Mouse (Mus musculus) heart, embryonic 15.5 days (tissue): ENCODE results near the gene Usb1. TPM values are rescaled to one million over a fixed set of nuclear protein-coding genes. Genes with fewer than 3 reads are reported as not detected.

Source experiments
- ATAC-seq: fragments of 200-750 bp; cut with Nextera tagmentation; replicated peaks from 2 replicates; pipeline ENCODE4 v1.8.0; 2017; ENCODE audit warnings: low read depth, moderate TSS enrichment; ENCODE audit not compliant: insufficient number of reproducible peaks, insufficient read depth, low FRiP score
- H3K27ac ChIP-seq: fragments of 300-500 bp; sonication (generic); 2 replicates; pipeline ENCODE4 v1.5.1; 2015; ENCODE audit warnings: mild to moderate bottlenecking, inconsistent platforms
- H3K27me3 ChIP-seq: fragments of 300-500 bp; sonication (generic); 2 replicates; pipeline ENCODE4 v1.6.1; 2015; ENCODE audit warnings: inconsistent platforms
- H3K36me3 ChIP-seq: fragments of 300-500 bp; sonication (generic); 2 replicates; pipeline ENCODE4 v1.6.1; 2015; ENCODE audit warnings: mild to moderate bottlenecking, inconsistent platforms
- H3K4me1 ChIP-seq: fragments of 300-500 bp; sonication (generic); replicated peaks from 2 replicates; pipeline ENCODE4 v1.6.1; 2015; ENCODE audit warnings: inconsistent platforms
- H3K4me2 ChIP-seq: fragments of 300-500 bp; sonication (generic); 2 replicates; pipeline ENCODE4 v1.6.1; 2015; ENCODE audit warnings: inconsistent platforms, mild to moderate bottlenecking, moderate library complexity
- H3K4me3 ChIP-seq: fragments of 300-500 bp; sonication (generic); 2 replicates; pipeline ENCODE4 v1.5.1; 2015; ENCODE audit warnings: mild to moderate bottlenecking, inconsistent platforms
- H3K9ac ChIP-seq: fragments of 300-500 bp; sonication (generic); 2 replicates; pipeline ENCODE4 v1.6.1; 2015; ENCODE audit warnings: mild to moderate bottlenecking, inconsistent platforms
- H3K9me3 ChIP-seq: fragments of 300-500 bp; sonication (generic); replicated peaks from 2 replicates; pipeline ENCODE4 v1.6.1; 2016; ENCODE audit warnings: inconsistent platforms
- WGBS: fragments of 180-500 bp; shearing (Covaris S2); methylation state at CpG from one replicate; pipeline ENCODE4 v1.1.7; 2015; ENCODE audit warnings: mixed read lengths; 5-methylcytosine and 5-hydroxymethylcytosine counted together
- polyA plus RNA-seq: library from polyadenylated mRNA; unstranded; fragments of >200 nt; fragmentation: Nextera tagmentation; extraction: Ambion mirVana; gene quantifications from 2 replicates; pipeline ENCODE4 v1.2.1, GENCODE M21; 2015

The Usb1 gene
- polyA plus RNA-seq, 1 experiment from 2014 or later = 26.7 TPM

GRCm38 (mm10) chr8:95341721-95342120, 9.6 kb downstream of the Usb1 start:
- Histone ChIP-seq H3K4me3 (no peak overlapping the region), H3K36me3 (peaks cover 71% of the 10 kb centered on the region), H3K4me1 (peaks cover 12% of the 10 kb centered on the region), H3K9me3 (no peaks in the 10 kb centered on the region), H3K27ac (peak overlapping the region; percentile 50), H3K9ac (no peak overlapping the region), H3K27me3 (no peaks in the 10 kb centered on the region), H3K4me2 (no peak overlapping the region)
- no peak; the same call in 1 of the 2 replicates for ATAC-seq
- WGBS = 55% methylated on average over 5 of the region's 5 CpGs

- Histone ChIP-seq H3K4me3 (no peak overlapping the region), H3K4me1 (peaks cover 35% of the 10 kb centered on the region), H3K9me3 (no peaks in the 10 kb centered on the region), H3K9ac (no peak overlapping the region), H3K27me3 (no peaks in the 10 kb centered on the region), H3K27ac (no peak overlapping the region), H3K36me3 (peaks cover 49% of the 10 kb centered on the region), H3K4me2 (no peak overlapping the region)
- WGBS = 72% methylated on average over 6 of the region's 6 CpGs
- no peak for ATAC-seq
Observed at GRCm38 (mm10) chr8:95344668-95345067, 12.6 kb downstream of the Usb1 start.

GRCm38 (mm10) chr8:95346643-95347545, 14.8 kb downstream of the Usb1 start:
- 20% methylated on average over 8 of the region's 8 CpGs for WGBS
- ATAC-seq = no peak

DNA sequence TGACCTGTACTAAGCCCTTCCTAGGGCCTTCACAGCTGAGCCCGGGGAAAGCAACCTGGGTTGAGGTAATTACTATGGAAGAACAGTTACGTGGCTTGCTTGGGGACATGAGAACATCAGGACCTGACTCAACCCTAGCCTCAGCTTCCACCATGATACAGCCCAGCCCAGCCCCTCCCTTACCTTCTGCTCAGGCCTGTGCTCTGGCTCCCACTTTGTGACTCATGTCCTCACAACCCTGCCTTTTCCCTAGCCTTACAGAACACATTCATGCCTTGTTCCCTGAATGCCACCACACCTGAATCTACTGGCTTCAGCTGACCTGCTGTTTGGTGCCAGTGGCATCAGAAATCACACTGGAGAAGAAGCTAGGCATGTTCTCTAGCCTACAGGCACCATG, 16.3 kb downstream of the Usb1 start:
- H3K36me3 ChIP-seq = peaks cover 26% of the 10 kb centered on the region; the same call in 1 of the 2 replicates
- peaks cover 39% of the 10 kb centered on the region for H3K4me1 ChIP-seq
- H3K9ac ChIP-seq = no peak overlapping the region
- no peaks in the 10 kb centered on the region for H3K9me3 ChIP-seq
- 80% methylated on average over 2 of the region's 2 CpGs for WGBS
- peak overlapping the region; percentile 64 for H3K27ac ChIP-seq
- no peak for ATAC-seq
- H3K27me3 ChIP-seq = no peaks in the 10 kb centered on the region
- 0 out of 2 replicates have a peak overlapping the region, but pooled peaks have one; percentile 4 for H3K4me2 ChIP-seq
- H3K4me3 ChIP-seq = no peak overlapping the region

More at GRCm38 (mm10) chr8:95346643-95347545, 14.8 kb downstream of the Usb1 start:
- Histone ChIP-seq H3K9ac (no peak overlapping the region), H3K36me3 (peaks cover 37% of the 10 kb centered on the region; the same call in 1 of the 2 replicates), H3K9me3 (no peaks in the 10 kb centered on the region), H3K4me1 (peaks cover 43% of the 10 kb centered on the region), H3K4me2 (no peak overlapping the region), H3K27me3 (no peaks in the 10 kb centered on the region), H3K4me3 (no peak overlapping the region), H3K27ac (no peak overlapping the region)

DNA sequence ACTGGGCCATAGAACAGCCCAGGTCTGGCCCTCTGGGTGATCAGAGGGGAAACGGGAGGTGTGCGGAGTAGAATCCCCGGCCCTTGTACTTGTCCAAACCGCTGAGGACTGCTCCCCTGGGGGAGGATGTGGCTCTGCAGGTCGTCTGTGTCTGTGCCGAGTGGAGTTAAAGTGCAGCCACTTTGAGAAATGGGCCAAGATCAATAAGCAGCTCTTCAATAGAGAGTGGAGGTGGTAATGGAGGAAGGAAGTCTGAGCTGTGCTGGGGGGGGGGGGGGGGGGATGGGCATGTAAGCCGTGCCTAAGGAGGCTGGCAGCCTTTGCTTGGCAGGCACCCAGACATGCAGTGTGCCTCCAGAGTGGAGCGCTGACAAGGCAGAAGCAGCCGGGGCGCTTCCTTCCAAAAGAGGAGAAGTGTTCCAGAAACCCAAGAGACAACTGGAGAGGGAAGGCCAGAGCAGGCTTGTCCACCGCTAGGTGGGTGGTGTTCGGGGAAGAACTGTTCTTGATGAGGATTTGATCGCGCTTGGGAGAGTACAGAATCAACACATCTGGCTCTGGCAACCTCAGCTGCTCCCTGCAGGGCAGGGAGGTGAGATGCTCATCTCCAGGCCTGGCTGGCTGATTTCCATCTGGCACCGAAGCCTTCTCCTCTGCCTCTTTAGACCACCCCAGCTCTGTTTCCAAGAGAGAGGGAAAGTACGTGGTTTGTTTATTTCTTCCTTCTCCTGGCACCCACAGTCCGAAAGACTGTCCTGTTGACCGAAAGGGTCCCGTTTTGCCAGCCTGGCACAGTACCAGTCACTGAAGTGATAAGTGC, 16.9 kb downstream of the Usb1 start:
- no peak for ATAC-seq
- Histone ChIP-seq H3K27ac (peak overlapping the region; percentile 64), H3K4me2 (peak overlapping the region; percentile 39), H3K9me3 (no peaks in the 10 kb centered on the region), H3K4me1 (peaks cover 45% of the 10 kb centered on the region), H3K9ac (peak overlapping the region; percentile 18), H3K4me3 (peak overlapping the region; percentile 23; the same call in 1 of the 2 replicates), H3K27me3 (no peaks in the 10 kb centered on the region), H3K36me3 (peaks cover 19% of the 10 kb centered on the region; the same call in 1 of the 2 replicates)
- WGBS = 27% methylated on average over 19 of the region's 19 CpGs

DNA sequence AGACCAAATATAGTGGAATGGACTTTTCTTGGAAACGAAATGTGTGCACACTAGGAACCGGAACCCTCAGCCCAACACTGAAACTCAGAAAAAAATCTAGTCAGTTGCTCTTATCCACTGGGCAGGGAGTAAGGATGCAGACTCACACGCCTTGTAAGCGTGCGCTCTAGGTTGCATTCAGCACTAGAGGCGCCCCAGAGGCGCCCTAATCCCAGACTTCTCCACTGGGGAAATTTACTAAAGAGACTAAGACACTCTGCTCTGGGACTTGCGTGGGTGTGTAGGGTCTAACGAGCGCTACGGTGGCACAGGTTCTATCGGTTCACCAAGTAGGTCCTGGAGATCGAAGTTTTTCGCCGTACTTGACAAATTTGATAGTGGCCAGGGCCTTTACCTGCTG, 19.4 kb downstream of the Usb1 start:
- no peaks in the 10 kb centered on the region for H3K36me3 ChIP-seq
- 4% methylated on average over 15 of the region's 15 CpGs for WGBS
- peaks cover 70% of the 10 kb centered on the region for H3K4me1 ChIP-seq
- peak overlapping the region; percentile 90 for H3K4me3 ChIP-seq
- peak overlapping the region; percentile 89 for H3K4me2 ChIP-seq
- peak overlapping the region; percentile 97 for H3K27ac ChIP-seq
- peak; percentile 43; the same call in 1 of the 2 replicates for ATAC-seq
- H3K9me3 ChIP-seq = no peaks in the 10 kb centered on the region
- H3K27me3 ChIP-seq = no peaks in the 10 kb centered on the region
- H3K9ac ChIP-seq = peak overlapping the region; percentile 97

DNA sequence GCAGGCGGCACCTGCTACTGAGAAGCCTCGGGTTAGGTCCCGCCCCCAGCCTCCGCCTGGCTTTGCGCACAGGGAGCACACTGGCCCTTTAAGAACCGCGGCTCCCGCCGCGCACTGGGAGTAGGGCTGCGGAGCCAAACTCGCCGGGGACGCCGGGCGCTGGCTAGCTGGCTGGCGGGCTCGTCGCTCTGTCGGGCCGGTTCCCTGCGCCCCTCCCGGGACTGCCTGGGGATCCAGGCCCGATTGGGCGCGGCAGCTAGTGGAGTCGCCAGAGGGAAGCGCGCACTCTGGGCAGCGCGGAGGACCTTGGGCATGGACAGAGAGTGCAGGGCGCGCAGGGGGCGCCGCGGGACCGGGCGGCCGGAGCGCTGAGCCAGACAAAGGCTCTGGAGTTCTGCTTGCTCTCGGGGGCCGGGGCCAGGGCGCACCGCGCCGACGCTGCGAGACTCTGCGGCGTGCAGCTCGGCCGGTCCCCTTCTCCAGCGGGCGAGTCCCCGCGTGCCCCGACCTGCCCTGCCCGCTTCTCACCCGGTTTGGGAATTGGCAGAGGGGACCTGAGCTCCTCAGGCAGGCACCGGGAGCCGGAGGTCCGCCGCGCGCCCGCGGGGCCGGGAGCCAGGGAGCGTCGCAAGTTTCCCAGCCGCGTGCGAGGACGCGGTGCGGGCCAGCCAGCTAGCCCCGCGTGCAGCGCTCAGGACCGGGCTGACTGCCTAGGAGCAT, 20.2 kb downstream of the Usb1 start, which contains the start of gene Mmp15:
Gene Mmp15 (plus strand): TSS at position 118 of the 720 bp plus-strand sequence.
- Histone ChIP-seq H3K9ac (peak within 1 kb of the TSS; percentile 97), H3K4me3 (peak within 1 kb of the TSS; percentile 90), H3K27me3 (no peaks in the 10 kb centered on the region), H3K4me2 (peak within 1 kb of the TSS; percentile 89), H3K36me3 (no peaks in the 10 kb centered on the region), H3K27ac (peak within 1 kb of the TSS; percentile 97), H3K4me1 (peaks cover 72% of the 10 kb centered on the region), H3K9me3 (no peaks in the 10 kb centered on the region)
- ATAC-seq = peak; percentile 75
- under 1% methylated on average over 80 of the region's 80 CpGs for WGBS

- 2% methylated on average over 62 of the region's 62 CpGs for WGBS
- Histone ChIP-seq H3K27me3 (no peaks in the 10 kb centered on the region), H3K27ac (peak overlapping the region; percentile 97), H3K36me3 (no peaks in the 10 kb centered on the region), H3K9ac (peak overlapping the region; percentile 97), H3K9me3 (no peaks in the 10 kb centered on the region), H3K4me1 (peaks cover 77% of the 10 kb centered on the region), H3K4me2 (peak overlapping the region; percentile 89), H3K4me3 (peak overlapping the region; percentile 90)
- ATAC-seq = peak; percentile 36
Observed at GRCm38 (mm10) chr8:95352871-95353866, 21.1 kb downstream of the Usb1 start.

DNA sequence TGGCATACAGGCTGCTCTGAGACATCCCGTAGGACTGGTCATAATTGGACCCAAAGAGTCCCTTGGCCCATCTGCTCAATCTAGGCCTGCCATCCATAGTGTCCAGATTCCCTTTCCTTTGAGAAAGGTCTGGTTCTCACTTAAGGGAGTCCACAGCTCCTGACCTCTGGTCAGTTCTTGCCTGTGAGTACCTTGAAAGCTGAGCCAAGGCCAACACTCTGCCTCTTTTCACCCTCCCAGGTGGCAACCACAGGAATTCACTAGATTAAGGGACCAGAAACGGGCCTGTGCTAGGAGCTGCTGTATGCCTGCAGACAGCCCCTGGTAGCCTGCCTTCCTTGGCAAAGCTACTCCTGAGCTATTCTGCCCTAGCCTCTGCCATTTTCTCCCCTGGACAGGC, 22.5 kb downstream of the Usb1 start:
- H3K27ac ChIP-seq = peak overlapping the region; percentile 97
- H3K4me2 ChIP-seq = peak overlapping the region; percentile 89
- H3K9me3 ChIP-seq = no peaks in the 10 kb centered on the region
- no peaks in the 10 kb centered on the region for H3K27me3 ChIP-seq
- H3K4me1 ChIP-seq = peaks cover 77% of the 10 kb centered on the region
- no peak for ATAC-seq
- H3K9ac ChIP-seq = peak overlapping the region; percentile 97
- H3K4me3 ChIP-seq = peak overlapping the region; percentile 90
- no peaks in the 10 kb centered on the region for H3K36me3 ChIP-seq
- WGBS = 60% methylated on average over 2 of the region's 2 CpGs
